Mouse (Mus musculus) E14TG2a.4 (cell line): ENCODE results near the gene Gtf2h5.

Experiments used
- H3K27me3 ChIP-seq: 2 replicates; pipeline ENCODE4 v1.6.1; 2014; ENCODE audit warnings: low read length, control low read depth; ENCODE audit not compliant: insufficient read depth
- H3K36me3 ChIP-seq: 2 replicates; pipeline ENCODE4 v1.6.1; 2014; ENCODE audit warnings: low read length, control low read depth; ENCODE audit not compliant: insufficient read depth
- H3K4me1 ChIP-seq: replicated peaks from 2 replicates; pipeline ENCODE4 v1.6.1; 2014; ENCODE audit warnings: low read depth, low read length, control low read depth
- H3K4me3 ChIP-seq: replicated peaks from 2 replicates; pipeline ENCODE4 v1.5.1; 2014; ENCODE audit warnings: mild to moderate bottlenecking, low read length
- H3K9me3 ChIP-seq: 2 replicates; pipeline ENCODE4 v1.6.1; 2014; ENCODE audit warnings: low read length, control low read depth
- CTCF ChIP-seq: conservative IDR thresholded peaks from 2 replicates; pipeline ENCODE4 v1.5.1; 2014; ENCODE audit warnings: low read length
- NANOG ChIP-seq: IDR thresholded peaks from 2 replicates; pipeline ENCODE4 v1.6.1; 2014; ENCODE audit warnings: borderline replicate concordance, low read length, mixed read lengths
- POU5F1 ChIP-seq: IDR thresholded peaks from 2 replicates; pipeline ENCODE4 v1.6.1; 2014; ENCODE audit warnings: low read length, borderline replicate concordance

Gene Gtf2h5

DNA sequence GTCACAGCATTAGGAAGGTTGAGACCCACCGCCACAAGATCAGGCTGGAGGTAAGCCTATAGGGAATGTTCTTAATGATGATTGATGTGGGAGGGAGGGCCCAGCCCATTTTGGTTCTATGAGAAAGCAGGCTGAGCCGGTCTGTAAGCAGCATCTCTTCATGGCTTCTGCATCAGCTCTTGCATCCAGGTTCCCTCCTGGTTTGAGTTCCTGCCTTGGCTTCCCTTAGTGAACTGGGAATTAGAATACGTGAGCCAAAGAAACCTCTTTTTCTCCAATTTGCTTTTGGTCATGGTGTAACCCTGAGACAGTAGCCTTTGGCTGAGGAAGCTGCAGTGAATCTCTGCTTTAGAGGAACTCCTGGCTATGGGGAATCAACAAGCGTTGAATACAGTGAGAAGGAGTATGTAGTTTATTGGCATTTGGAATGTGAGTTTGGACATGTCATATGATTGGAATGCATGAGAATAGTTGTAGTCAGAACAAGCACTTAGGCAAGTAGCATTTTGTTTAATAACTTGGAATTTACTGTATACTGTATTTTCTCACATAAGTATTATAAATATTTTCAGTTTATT, 37.7 kb downstream of the Gtf2h5 start:
- 0 out of 2 replicates have a peak, but pooled peaks cover 2% of the 10 kb centered on the region for H3K4me1 ChIP-seq
- no peak for TF ChIP-seq CTCF
- no peak for TF ChIP-seq NANOG
- no peak for TF ChIP-seq POU5F1
- 0 out of 2 replicates have a peak, but pooled peaks cover 2% of the 10 kb centered on the region for H3K36me3 ChIP-seq
- no peak overlapping the region for H3K4me3 ChIP-seq
- 0 out of 2 replicates have a peak, but pooled peaks cover 3% of the 10 kb centered on the region for H3K27me3 ChIP-seq
- H3K9me3 ChIP-seq, result no peaks in the 10 kb centered on the region

DNA sequence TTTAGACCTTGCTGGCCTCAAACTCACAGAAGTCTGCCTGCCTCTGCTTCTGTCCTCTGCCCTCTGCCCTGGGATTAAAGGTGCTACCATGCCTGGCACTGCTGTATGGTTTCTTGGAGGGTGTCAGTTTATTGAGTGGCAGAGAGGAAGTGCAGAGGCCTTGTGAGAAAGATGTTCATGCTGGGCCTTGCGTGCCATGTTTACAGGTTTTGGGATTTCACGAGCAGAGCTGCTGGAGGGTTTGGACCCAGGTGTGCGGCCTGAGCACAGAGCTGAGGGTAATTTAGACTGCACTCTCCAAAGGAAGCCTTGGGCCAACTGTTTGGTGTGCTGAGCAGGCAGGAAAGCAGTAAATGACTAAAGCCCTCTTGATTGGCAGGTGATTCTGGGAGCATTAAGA, 38.3 kb downstream of the Gtf2h5 start:
- Histone ChIP-seq H3K27me3 (0 out of 2 replicates have a peak, but pooled peaks cover 3% of the 10 kb centered on the region), H3K9me3 (no peaks in the 10 kb centered on the region), H3K36me3 (0 out of 2 replicates have a peak, but pooled peaks cover 8% of the 10 kb centered on the region), H3K4me3 (no peak overlapping the region), H3K4me1 (peaks cover 2% of the 10 kb centered on the region; the same call in 1 of the 2 replicates)
- no peak for TF ChIP-seq NANOG

DNA sequence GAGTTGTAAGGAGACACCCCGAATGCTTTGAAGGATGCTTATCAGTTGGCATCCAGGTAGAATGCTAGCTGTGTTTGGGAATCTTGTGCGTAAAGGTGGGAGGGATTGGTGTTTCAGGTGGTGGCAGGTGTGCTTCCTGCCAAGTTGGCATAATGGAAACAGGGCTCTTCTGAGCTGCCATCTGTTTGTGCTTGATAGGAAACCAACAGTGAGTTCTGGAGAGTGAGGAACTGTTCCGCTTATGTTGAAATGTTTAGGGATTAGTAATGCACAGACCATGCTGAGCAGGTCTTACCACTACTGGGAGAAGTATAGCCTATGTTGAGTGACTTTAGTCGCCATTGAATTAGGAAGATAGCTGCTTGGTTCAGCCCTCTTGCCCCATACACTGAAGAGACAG, 39.3 kb downstream of the Gtf2h5 start:
- Histone ChIP-seq H3K4me1 (peaks cover 2% of the 10 kb centered on the region; the same call in 1 of the 2 replicates), H3K4me3 (no peak overlapping the region), H3K36me3 (0 out of 2 replicates have a peak, but pooled peaks cover 14% of the 10 kb centered on the region), H3K27me3 (0 out of 2 replicates have a peak, but pooled peaks cover 3% of the 10 kb centered on the region), H3K9me3 (no peaks in the 10 kb centered on the region)
- TF ChIP-seq NANOG, result no peak
- no peak for TF ChIP-seq CTCF
- TF ChIP-seq POU5F1, result no peak

DNA sequence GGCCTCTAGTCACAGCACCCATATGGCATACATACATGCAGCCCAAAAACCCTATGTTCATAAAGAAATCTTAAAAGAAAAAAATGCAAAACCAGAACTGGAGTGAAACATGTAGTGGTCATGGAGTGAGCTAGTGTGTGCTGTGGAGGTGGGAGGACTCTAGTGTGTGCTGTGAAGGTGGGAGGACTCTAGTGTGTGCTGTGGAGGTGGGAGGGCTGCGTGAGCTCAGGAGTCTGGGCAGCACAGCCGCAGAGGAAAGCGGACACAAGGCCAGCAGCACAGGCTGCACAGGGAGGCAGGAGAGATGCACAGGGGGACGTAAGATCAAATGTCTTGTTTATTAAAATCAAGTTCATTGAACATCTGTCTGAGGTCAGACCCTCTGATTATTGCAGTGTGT, 44.2 kb downstream of the Gtf2h5 start:
- no peak overlapping the region for H3K4me3 ChIP-seq
- H3K4me1 ChIP-seq, result peaks cover 30% of the 10 kb centered on the region
- TF ChIP-seq NANOG (no peak), CTCF (no peak), POU5F1 (no peak)
- 0 out of 2 replicates have a peak, but pooled peaks cover 3% of the 10 kb centered on the region for H3K27me3 ChIP-seq
- no peaks in the 10 kb centered on the region for H3K9me3 ChIP-seq
- 0 out of 2 replicates have a peak, but pooled peaks cover 14% of the 10 kb centered on the region for H3K36me3 ChIP-seq

DNA sequence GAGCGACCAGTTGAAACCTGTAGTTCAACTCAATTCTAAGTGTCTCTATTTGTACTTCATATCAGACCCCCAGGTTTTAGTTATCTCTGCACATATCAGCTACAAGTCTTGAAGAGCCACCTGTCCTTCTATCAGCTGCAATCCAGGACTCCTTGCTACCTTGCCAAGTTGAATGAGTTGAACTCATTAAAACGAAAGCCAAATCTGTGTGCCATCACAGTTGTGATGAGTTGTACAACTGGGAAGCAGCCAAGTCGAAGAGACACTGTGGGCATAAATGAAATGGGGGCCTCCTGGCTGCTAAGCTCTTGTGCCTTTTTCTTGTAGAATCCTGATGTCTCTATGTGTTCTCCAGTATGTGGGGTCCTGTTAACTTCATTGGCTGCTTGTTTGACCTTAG, 45.9 kb downstream of the Gtf2h5 start:
- 0 out of 2 replicates have a peak, but pooled peaks cover 3% of the 10 kb centered on the region for H3K27me3 ChIP-seq
- H3K36me3 ChIP-seq, result 0 out of 2 replicates have a peak, but pooled peaks cover 14% of the 10 kb centered on the region
- H3K4me3 ChIP-seq, result no peak overlapping the region
- peaks cover 34% of the 10 kb centered on the region for H3K4me1 ChIP-seq
- TF ChIP-seq NANOG, result no peak
- no peak for TF ChIP-seq POU5F1
- TF ChIP-seq CTCF, result no peak
- H3K9me3 ChIP-seq, result no peaks in the 10 kb centered on the region

DNA sequence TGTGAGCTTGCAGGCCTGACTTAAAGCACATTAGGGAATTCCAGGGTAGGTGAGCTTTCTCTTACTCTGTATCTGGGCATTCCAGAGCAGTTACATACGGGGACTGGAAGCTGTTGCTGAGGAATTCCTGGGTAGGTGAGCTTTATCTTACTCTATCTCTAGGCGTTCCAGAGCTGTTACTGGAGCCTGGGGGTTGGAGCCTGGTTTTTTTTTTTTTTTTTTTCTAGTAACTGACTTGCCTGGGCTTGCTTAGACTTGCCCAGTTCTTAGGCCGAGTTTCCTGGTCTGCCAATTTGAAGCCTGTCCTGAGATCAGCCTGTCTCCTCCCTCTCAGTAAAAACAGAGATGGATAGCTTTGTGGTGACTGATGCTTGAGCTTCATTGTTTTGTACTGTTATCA, 48.5 kb downstream of the Gtf2h5 start:
- Histone ChIP-seq H3K4me3 (no peak overlapping the region), H3K4me1 (peaks cover 46% of the 10 kb centered on the region), H3K36me3 (0 out of 2 replicates have a peak, but pooled peaks cover 6% of the 10 kb centered on the region), H3K27me3 (peaks cover 9% of the 10 kb centered on the region), H3K9me3 (no peaks in the 10 kb centered on the region)
- TF ChIP-seq NANOG (no peak), POU5F1 (no peak), CTCF (no peak)

DNA sequence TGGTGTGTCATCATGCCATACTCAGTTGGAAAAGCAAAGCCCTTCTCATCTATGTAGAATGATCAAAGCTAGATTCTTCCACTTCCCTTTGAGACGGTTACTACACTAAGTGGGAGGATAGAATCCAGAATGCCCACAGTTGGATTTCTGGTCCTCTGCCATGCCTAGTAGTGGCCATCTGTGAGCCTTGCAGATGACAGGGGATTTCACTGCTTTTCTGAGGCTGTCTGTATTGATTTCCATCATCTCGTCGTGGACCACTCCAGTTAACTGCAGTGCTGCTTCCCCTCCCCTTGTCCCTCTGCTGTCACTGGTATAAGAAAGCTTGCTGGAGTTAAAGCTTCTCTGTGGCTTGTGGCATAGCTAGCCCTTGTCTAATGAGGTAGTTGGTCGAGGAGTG, 49.8 kb downstream of the Gtf2h5 start:
- Histone ChIP-seq H3K36me3 (no peaks in the 10 kb centered on the region), H3K4me1 (peaks cover 51% of the 10 kb centered on the region), H3K27me3 (peaks cover 15% of the 10 kb centered on the region), H3K9me3 (no peaks in the 10 kb centered on the region), H3K4me3 (no peak overlapping the region)
- TF ChIP-seq CTCF (no peak), NANOG (no peak), POU5F1 (no peak)

DNA sequence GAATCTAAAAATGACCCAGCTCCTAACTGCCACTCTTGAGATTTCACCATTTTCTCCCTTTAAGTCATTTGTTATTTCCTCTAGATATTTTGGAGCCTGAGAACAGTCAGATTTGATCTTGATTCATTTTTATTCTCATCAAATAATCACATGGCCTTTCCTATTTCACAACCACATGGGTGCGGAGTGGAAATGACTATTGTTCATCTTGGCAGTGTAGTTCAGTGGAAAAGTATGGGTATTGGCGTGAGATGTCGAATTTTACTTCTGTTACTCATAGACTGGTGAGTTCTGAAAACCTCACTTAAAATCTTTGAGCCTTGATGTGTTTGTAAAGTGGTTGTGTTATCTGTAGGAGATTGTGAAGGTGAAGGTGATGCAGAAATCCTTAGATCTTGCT, 51.5 kb downstream of the Gtf2h5 start:
- H3K4me1 ChIP-seq, result peaks cover 49% of the 10 kb centered on the region
- H3K4me3 ChIP-seq, result no peak overlapping the region
- no peaks in the 10 kb centered on the region for H3K36me3 ChIP-seq
- no peaks in the 10 kb centered on the region for H3K9me3 ChIP-seq
- H3K27me3 ChIP-seq, result peaks cover 15% of the 10 kb centered on the region
- no peak for TF ChIP-seq POU5F1
- no peak for TF ChIP-seq NANOG
- no peak for TF ChIP-seq CTCF
